Mouse (Mus musculus) ES-E14 (cell line): Measurements from ENCODE around the gene Sp1.

Experiments used
- CHD2 ChIP-seq: IDR thresholded peaks from 2 replicates; pipeline ENCODE4 v1.6.1; 2014; ENCODE audit warnings: mild to moderate bottlenecking, low read depth, low read length, inconsistent platforms
- ZC3H11A ChIP-seq: IDR thresholded peaks from 2 replicates; pipeline ENCODE4 v1.6.1; 2012; ENCODE audit warnings: low read depth, mild to moderate bottlenecking, inconsistent platforms, low read length, borderline replicate concordance
- ZNF384 ChIP-seq: IDR thresholded peaks from 2 replicates; pipeline ENCODE4 v1.6.1; 2012; ENCODE audit warnings: low read depth, low read length, inconsistent platforms

DNA sequence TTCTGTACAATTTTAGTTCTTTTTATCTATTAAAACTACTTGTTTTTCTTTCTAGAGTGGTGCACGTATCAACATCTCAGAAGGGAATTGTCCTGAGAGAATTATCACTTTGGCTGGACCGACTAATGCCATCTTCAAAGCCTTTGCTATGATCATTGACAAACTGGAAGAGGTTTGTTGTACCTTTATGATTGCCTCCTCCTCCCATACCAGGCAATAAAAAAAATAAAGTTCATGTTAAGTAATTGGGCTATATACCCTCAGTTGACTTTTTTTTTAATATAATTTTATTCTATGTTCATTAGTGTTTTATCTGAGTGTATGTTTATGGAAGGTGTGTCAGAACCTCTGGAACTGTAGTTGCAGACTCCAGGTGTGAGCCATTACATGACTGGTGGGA is 68.6 kb downstream of the Sp1 start:
- TF ChIP-seq CHD2 = no peak
- TF ChIP-seq ZNF384 = no peak
- no peak for TF ChIP-seq ZC3H11A
